Mouse (Mus musculus): Measurements from ENCODE around the gene Pa2g4. TPM values are rescaled to one million over a fixed set of nuclear protein-coding genes. Genes with fewer than 3 reads are reported as not detected.
A peak's percentile ranks its signal among the peaks of the same experiment; 100 is the strongest.

Gene Pa2g4
- polyA plus RNA-seq, 1 experiment from 2014 or later: 196 TPM

DNA sequence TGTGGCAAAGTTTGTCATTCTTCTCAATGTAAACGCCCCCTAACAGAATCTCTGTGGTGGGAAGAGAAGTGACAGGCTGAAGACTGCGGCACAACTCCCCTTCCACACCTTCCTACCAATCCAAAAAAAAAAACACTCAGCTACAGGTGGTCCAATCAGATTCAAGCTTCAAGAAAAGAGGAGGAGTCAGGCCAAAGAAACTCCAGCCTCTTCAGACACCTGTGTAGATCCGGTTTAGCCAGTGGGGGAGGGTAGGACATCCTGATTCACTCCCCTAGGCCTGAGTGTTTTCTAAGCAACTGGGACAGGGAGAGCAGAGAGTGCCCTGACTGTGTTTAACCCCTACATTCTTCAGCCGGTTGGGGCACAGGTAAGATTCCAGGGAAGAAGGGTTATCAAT is 18.6 kb upstream of the Pa2g4 start:
- no peak overlapping the region for H3K4me3 ChIP-seq (ENCODE audit: low read length)
- H3K27ac ChIP-seq (ENCODE audit: low read length): peak overlapping the region; percentile 69
- H3K4me1 ChIP-seq (ENCODE audit: control insufficient read depth, insufficient read depth, low read length): peaks cover 27% of the 10 kb centered on the region
- WGBS: 7% methylated on average over 4 of the region's 4 CpGs
- H3K9ac ChIP-seq (ENCODE audit: low read depth, low read length): 0 out of 2 replicates have a peak overlapping the region, but pooled peaks have one; percentile 2
- peak; percentile 41 for ATAC-seq
- peaks cover 4% of the 10 kb centered on the region; the same call in 1 of the 2 replicates for H3K27me3 ChIP-seq (replicated peaks; ENCODE audit: control insufficient read depth, insufficient read depth, low read length)
- no peaks in the 10 kb centered on the region for H3K9me3 ChIP-seq (ENCODE audit: control insufficient read depth, low read length)
- peaks cover 2% of the 10 kb centered on the region; the same call in 1 of the 2 replicates for H3K36me3 ChIP-seq (ENCODE audit: control insufficient read depth, insufficient read depth, low read length)
- peak overlapping the region; percentile 31 for H3K4me2 ChIP-seq (ENCODE audit: low read depth, low read length)

DNA sequence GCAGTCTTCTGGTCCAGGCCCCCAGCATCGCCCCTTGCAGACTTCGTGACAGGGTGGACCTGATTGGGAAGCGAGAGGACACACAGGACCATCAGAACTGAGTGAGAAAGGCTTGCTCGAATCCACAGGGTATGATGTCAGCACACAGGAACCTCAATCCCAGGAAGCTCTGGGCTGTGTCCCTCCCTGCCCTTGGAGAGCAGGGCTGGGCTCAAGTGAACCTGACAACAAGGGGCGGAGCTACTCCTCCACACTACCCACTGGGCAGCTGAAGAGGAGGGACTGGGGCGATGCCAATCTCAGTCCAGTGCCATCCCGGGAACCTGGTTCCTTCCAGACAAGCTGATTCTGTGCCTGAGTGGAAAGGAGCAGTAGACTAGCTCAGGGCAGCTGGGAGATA is 17.9 kb upstream of the Pa2g4 start:
- H3K27ac ChIP-seq (ENCODE audit: low read length): peak overlapping the region; percentile 63
- no peak overlapping the region for H3K4me3 ChIP-seq (ENCODE audit: low read length)
- peaks cover 2% of the 10 kb centered on the region; the same call in 1 of the 2 replicates for H3K36me3 ChIP-seq (ENCODE audit: control insufficient read depth, insufficient read depth, low read length)
- H3K27me3 ChIP-seq (replicated peaks; ENCODE audit: control insufficient read depth, insufficient read depth, low read length): peaks cover 4% of the 10 kb centered on the region; the same call in 1 of the 2 replicates
- WGBS: 35% methylated on average over 7 of the region's 7 CpGs
- H3K9me3 ChIP-seq (ENCODE audit: control insufficient read depth, low read length): no peaks in the 10 kb centered on the region
- H3K9ac ChIP-seq (ENCODE audit: low read depth, low read length): peak overlapping the region; percentile 16; the same call in 1 of the 2 replicates
- ATAC-seq: 0 out of 2 replicates have a peak, but pooled peaks have one; percentile 12
- H3K4me1 ChIP-seq (ENCODE audit: control insufficient read depth, insufficient read depth, low read length): peaks cover 31% of the 10 kb centered on the region
- peak overlapping the region; percentile 31; the same call in 1 of the 2 replicates for H3K4me2 ChIP-seq (ENCODE audit: low read depth, low read length)

DNA sequence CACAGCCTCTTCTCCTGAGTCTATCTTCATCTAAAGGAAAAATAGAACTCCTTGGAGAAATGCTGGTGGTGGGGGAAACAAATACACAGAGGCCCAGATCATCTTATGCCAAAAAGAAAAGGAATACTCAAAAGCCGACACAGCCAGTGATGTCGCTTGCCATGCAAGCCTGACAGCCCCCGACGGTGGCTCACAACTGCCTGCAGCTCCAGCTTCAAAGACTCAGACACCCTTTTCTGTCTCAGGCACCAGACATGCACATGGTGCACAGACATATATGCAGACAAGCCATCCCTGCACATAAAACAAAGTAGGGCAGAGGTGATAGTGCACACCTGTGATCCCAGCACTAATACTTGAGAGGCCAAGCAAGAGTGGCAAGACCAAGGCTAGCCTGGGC is 13.9 kb upstream of the Pa2g4 start:
- 77% methylated on average over 4 of the region's 4 CpGs for WGBS
- peak overlapping the region; percentile 73 for H3K27ac ChIP-seq (ENCODE audit: low read length)

DNA sequence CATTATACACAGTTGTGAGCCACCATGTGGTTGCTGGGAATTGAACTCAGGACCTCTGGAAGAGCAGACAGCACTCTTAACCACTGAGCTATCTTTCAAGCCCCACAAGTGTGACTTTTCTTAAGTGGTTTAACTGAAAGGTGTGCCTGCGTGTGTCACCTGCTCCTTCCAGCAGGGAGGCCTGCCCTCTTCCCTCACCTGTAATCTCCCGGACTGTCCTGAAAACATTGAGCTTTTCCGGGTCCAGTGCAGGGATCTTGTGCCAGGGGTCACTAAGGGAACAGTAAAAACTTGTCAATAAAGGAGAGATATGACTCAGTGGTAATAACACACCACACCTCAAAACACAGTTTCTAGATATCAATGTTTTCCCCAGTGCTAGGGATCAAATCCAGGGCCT is 13.5 kb upstream of the Pa2g4 start:
- 65% methylated on average over 3 of the region's 3 CpGs for WGBS
- peak; percentile 92 for ATAC-seq
- H3K27ac ChIP-seq (ENCODE audit: low read length): peak overlapping the region; percentile 73
- H3K9me3 ChIP-seq (ENCODE audit: control insufficient read depth, low read length): no peaks in the 10 kb centered on the region
- H3K4me1 ChIP-seq (ENCODE audit: control insufficient read depth, insufficient read depth, low read length): peaks cover 22% of the 10 kb centered on the region
- H3K27me3 ChIP-seq (replicated peaks; ENCODE audit: control insufficient read depth, insufficient read depth, low read length): no peaks in the 10 kb centered on the region
- no peak overlapping the region for H3K4me3 ChIP-seq (ENCODE audit: low read length)
- H3K36me3 ChIP-seq (ENCODE audit: control insufficient read depth, insufficient read depth, low read length): peaks cover 18% of the 10 kb centered on the region; the same call in 1 of the 2 replicates
- no peak overlapping the region for H3K4me2 ChIP-seq (ENCODE audit: low read depth, low read length)
- no peak overlapping the region for H3K9ac ChIP-seq (ENCODE audit: low read depth, low read length)

More for the DNA sequence above, 13.9 kb upstream of the Pa2g4 start:
- Histone ChIP-seq H3K27me3 (replicated peaks; ENCODE audit: control insufficient read depth, insufficient read depth, low read length) (no peaks in the 10 kb centered on the region), H3K9ac (ENCODE audit: low read depth, low read length) (no peak overlapping the region), H3K9me3 (ENCODE audit: control insufficient read depth, low read length) (no peaks in the 10 kb centered on the region), H3K4me1 (ENCODE audit: control insufficient read depth, insufficient read depth, low read length) (peaks cover 24% of the 10 kb centered on the region), H3K4me2 (ENCODE audit: low read depth, low read length) (no peak overlapping the region), H3K4me3 (ENCODE audit: low read length) (no peak overlapping the region), H3K36me3 (ENCODE audit: control insufficient read depth, insufficient read depth, low read length) (peaks cover 18% of the 10 kb centered on the region; the same call in 1 of the 2 replicates)
- peak; percentile 3 for ATAC-seq

DNA sequence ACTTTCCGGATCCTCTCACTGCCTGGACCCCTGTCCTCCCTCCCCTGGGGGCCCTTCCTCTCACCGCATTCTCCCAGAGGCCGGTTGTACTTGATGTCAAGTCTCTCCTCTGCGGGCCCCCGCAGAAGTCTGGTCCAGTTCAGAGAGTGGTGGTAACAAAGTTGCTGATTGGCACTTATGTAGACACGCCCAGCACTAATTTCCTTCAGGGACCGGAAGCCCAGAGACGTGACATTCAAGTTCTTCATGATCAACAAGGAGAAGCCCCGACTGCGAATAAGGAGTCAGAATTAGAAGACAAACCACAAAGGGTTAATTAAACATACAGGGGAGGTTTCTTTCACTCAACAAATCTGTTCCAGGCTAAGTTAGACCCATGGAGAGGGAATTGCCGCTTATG is 12.5 kb upstream of the Pa2g4 start:
- WGBS: 69% methylated on average over 11 of the region's 11 CpGs
- Histone ChIP-seq H3K9ac (ENCODE audit: low read depth, low read length) (no peak overlapping the region), H3K27me3 (replicated peaks; ENCODE audit: control insufficient read depth, insufficient read depth, low read length) (no peaks in the 10 kb centered on the region), H3K4me3 (ENCODE audit: low read length) (no peak overlapping the region), H3K9me3 (ENCODE audit: control insufficient read depth, low read length) (no peaks in the 10 kb centered on the region), H3K4me1 (ENCODE audit: control insufficient read depth, insufficient read depth, low read length) (peaks cover 13% of the 10 kb centered on the region; the same call in 1 of the 2 replicates), H3K4me2 (ENCODE audit: low read depth, low read length) (no peak overlapping the region), H3K27ac (ENCODE audit: low read length) (no peak overlapping the region), H3K36me3 (ENCODE audit: control insufficient read depth, insufficient read depth, low read length) (peaks cover 18% of the 10 kb centered on the region; the same call in 1 of the 2 replicates)
- ATAC-seq: no peak

DNA sequence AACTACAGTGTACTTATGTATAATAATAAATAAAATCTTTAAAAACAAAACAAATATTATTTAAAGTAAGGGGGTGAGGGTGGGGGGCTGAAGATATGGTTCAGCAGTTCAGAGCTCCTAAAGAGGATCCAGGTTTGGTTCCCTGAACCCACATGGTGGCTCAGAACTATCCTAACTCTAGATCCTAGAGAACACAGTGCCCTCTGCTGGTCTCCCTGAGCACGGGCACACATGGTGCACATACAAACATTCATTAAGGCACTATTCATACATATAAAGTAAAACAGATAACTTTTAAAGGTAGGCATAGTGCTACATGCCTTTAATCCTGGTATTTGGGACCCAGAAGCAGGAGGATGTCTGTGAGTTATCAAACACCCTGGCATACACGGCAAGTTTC is 9.3 kb upstream of the Pa2g4 start:
- H3K4me3 ChIP-seq (ENCODE audit: low read length): no peak overlapping the region
- H3K9ac ChIP-seq (ENCODE audit: low read depth, low read length): no peak overlapping the region
- H3K9me3 ChIP-seq (ENCODE audit: control insufficient read depth, low read length): no peaks in the 10 kb centered on the region
- peaks cover 10% of the 10 kb centered on the region; the same call in 1 of the 2 replicates for H3K4me1 ChIP-seq (ENCODE audit: control insufficient read depth, insufficient read depth, low read length)
- no peak for ATAC-seq
- H3K27me3 ChIP-seq (replicated peaks; ENCODE audit: control insufficient read depth, insufficient read depth, low read length): no peaks in the 10 kb centered on the region
- 89% methylated on average over 2 of the region's 2 CpGs for WGBS
- H3K27ac ChIP-seq (ENCODE audit: low read length): no peak overlapping the region
- peaks cover 15% of the 10 kb centered on the region; the same call in 1 of the 2 replicates for H3K36me3 ChIP-seq (ENCODE audit: control insufficient read depth, insufficient read depth, low read length)
- H3K4me2 ChIP-seq (ENCODE audit: low read depth, low read length): no peak overlapping the region

DNA sequence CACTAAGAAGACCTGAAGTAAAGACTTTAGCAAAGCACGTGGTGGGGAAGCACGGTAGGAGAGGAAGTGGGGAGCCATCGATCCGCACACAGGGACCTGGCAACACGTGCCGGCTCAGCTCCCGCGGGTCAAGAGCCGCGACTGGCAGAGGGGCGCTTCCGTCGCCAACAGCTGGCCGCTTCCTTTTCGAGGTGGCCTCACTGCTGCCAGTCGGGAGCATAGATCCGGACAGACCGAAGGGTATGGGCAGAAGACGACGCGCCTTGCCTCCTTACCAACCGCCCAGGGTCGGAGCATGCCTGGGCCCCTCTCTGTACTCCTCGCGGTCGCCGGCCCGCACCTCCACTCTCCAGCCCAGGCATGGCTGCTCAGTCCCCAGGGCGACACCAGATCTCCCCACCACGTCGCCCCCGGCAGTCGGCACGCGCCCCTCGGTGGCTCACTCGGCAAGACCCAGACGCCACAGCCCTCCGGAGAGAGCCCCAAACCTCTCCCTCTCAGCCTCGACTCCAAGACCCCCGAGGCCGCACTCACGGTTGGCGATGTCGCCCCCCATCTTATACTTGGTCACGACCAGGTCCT is 490 bp downstream of the Pa2g4 start:
- Histone ChIP-seq H3K9ac (ENCODE audit: low read depth, low read length) (peak overlapping the region; percentile 98), H3K27ac (ENCODE audit: low read length) (peak overlapping the region; percentile 91), H3K36me3 (ENCODE audit: control insufficient read depth, insufficient read depth, low read length) (peaks cover 6% of the 10 kb centered on the region; the same call in 1 of the 2 replicates), H3K4me2 (ENCODE audit: low read depth, low read length) (peak overlapping the region; percentile 67), H3K4me3 (ENCODE audit: low read length) (peak overlapping the region; percentile 96), H3K9me3 (ENCODE audit: control insufficient read depth, low read length) (no peaks in the 10 kb centered on the region), H3K27me3 (replicated peaks; ENCODE audit: control insufficient read depth, insufficient read depth, low read length) (no peaks in the 10 kb centered on the region), H3K4me1 (ENCODE audit: control insufficient read depth, insufficient read depth, low read length) (peaks cover 3% of the 10 kb centered on the region; the same call in 1 of the 2 replicates)
- WGBS: 0% methylated on average over 45 of the region's 46 CpGs
- ATAC-seq: peak; percentile 36

DNA sequence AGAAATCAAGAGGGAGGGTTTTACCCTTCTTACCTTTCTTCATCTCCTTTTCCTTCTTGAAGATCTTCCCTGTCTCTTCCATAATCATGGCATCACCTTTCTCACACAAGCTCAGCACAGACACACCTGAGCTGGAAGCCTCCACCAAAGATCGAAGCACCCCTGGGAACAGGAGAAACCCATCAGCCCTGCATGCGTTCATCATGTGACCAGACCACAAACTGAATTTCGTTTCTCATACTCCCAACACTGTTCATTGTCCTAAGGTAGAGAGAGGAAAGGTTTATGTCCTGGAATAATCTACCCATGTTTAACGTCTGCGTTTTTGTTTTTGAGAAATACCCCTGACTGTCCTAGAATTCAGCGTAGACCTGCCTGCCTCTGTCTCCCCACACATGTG is 2.2 kb downstream of the Pa2g4 start:
- no peak overlapping the region for H3K4me3 ChIP-seq (ENCODE audit: low read length)
- no peaks in the 10 kb centered on the region for H3K9me3 ChIP-seq (ENCODE audit: control insufficient read depth, low read length)
- H3K36me3 ChIP-seq (ENCODE audit: control insufficient read depth, insufficient read depth, low read length): peaks cover 17% of the 10 kb centered on the region; the same call in 1 of the 2 replicates
- 83% methylated on average over 6 of the region's 6 CpGs for WGBS
- no peaks in the 10 kb centered on the region for H3K27me3 ChIP-seq (replicated peaks; ENCODE audit: control insufficient read depth, insufficient read depth, low read length)
- peaks cover 3% of the 10 kb centered on the region; the same call in 1 of the 2 replicates for H3K4me1 ChIP-seq (ENCODE audit: control insufficient read depth, insufficient read depth, low read length)
- no peak overlapping the region; the same call in 1 of the 2 replicates for H3K9ac ChIP-seq (ENCODE audit: low read depth, low read length)
- no peak for ATAC-seq
- no peak overlapping the region for H3K27ac ChIP-seq (ENCODE audit: low read length)
- H3K4me2 ChIP-seq (ENCODE audit: low read depth, low read length): no peak overlapping the region

DNA sequence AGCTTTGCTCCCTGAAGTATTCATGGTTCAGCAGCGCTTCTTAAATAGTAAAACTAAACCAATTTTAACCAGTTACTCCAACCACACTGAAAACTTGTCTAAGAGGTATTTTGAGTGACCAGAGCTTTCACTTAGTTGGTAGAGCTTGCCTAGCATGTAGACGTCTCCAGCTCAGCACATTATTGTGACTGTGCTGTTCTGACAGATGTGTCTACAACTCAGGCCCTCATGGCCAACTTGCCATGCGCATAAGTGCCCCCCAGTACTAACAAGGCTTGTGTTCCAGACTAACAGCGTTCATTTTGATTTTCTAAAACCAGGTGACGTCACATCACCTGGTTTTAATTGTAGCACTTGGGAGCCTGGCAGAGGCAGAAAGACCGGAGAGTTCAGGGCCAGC is 8.8 kb downstream of the Pa2g4 start:
- H3K9ac ChIP-seq (ENCODE audit: low read depth, low read length): no peak overlapping the region
- WGBS: 88% methylated on average over 6 of the region's 6 CpGs
- H3K4me1 ChIP-seq (ENCODE audit: control insufficient read depth, insufficient read depth, low read length): no peaks in the 10 kb centered on the region
- no peak overlapping the region for H3K27ac ChIP-seq (ENCODE audit: low read length)
- no peak overlapping the region for H3K4me2 ChIP-seq (ENCODE audit: low read depth, low read length)
- H3K36me3 ChIP-seq (ENCODE audit: control insufficient read depth, insufficient read depth, low read length): peaks cover 27% of the 10 kb centered on the region
- no peak overlapping the region for H3K4me3 ChIP-seq (ENCODE audit: low read length)
- no peak for ATAC-seq
- H3K27me3 ChIP-seq (replicated peaks; ENCODE audit: control insufficient read depth, insufficient read depth, low read length): no peaks in the 10 kb centered on the region
- H3K9me3 ChIP-seq (ENCODE audit: control insufficient read depth, low read length): no peaks in the 10 kb centered on the region
